Mouse (Mus musculus) myocyte (in vitro differentiated cells): ENCODE data around the gene 1700013G24Rik.

Experiments used
- CEBPB ChIP-seq: IDR thresholded peaks from 2 replicates; pipeline ENCODE4 v1.6.1; 2011; ENCODE audit warnings: mild to moderate bottlenecking, moderate library complexity; ENCODE audit not compliant: poor library complexity, insufficient read depth, severe bottlenecking
- E2F4 ChIP-seq: IDR thresholded peaks from one replicate; pipeline ENCODE4 v1.6.1; 2011; ENCODE audit warnings: mild to moderate bottlenecking, control low read depth, moderate library complexity; ENCODE audit not compliant: insufficient read depth
- MAX ChIP-seq: IDR thresholded peaks from one replicate; pipeline ENCODE4 v1.6.1; 2011; ENCODE audit warnings: low read depth, mild to moderate bottlenecking, control low read depth
- MYOD1 ChIP-seq, 3 experiments: IDR thresholded peaks; one replicate each; pipeline ENCODE4 v1.6.1; 2011; ENCODE audit warnings: control low read depth in 2 of 3, low read depth in 2 of 3, mild to moderate bottlenecking in 2 of 3, moderate library complexity in 1 of 3; ENCODE audit not compliant: insufficient read length in 2 of 3, control insufficient read depth in 1 of 3
- MYOG ChIP-seq, 3 experiments: IDR thresholded peaks; one replicate each; pipeline ENCODE4 v1.6.1; 2011; ENCODE audit warnings: control low read depth in 2 of 3, low read depth in 2 of 3, mild to moderate bottlenecking in 2 of 3; ENCODE audit not compliant: insufficient read length in 2 of 3, control insufficient read depth in 1 of 3, insufficient read depth in 1 of 3
- POLR2A ChIP-seq: IDR thresholded peaks from one replicate; pipeline ENCODE4 v1.6.1; 2011; ENCODE audit warnings: low read depth, mild to moderate bottlenecking, control low read depth, moderate library complexity; ENCODE audit not compliant: insufficient read length
- POLR2AphosphoS2 ChIP-seq: IDR thresholded peaks from one replicate; pipeline ENCODE4 v1.6.1; 2011; ENCODE audit warnings: low read depth, control low read depth; ENCODE audit not compliant: insufficient read length
- SRF ChIP-seq: IDR thresholded peaks from one replicate; pipeline ENCODE4 v1.6.1; 2011; ENCODE audit warnings: low read depth; ENCODE audit not compliant: control insufficient read depth, insufficient read length
- TCF12 ChIP-seq: IDR thresholded peaks from one replicate; pipeline ENCODE4 v1.6.1; 2011; ENCODE audit warnings: mild to moderate bottlenecking, control low read depth; ENCODE audit not compliant: poor library complexity, insufficient read depth, severe bottlenecking
- TCF3 ChIP-seq: IDR thresholded peaks from one replicate; pipeline ENCODE4 v1.6.1; 2011; ENCODE audit warnings: low read depth, control low read depth; ENCODE audit not compliant: insufficient read length
- USF1 ChIP-seq: IDR thresholded peaks from one replicate; pipeline ENCODE4 v1.6.1; 2011; ENCODE audit warnings: low read depth, mild to moderate bottlenecking, control low read depth, moderate library complexity

DNA sequence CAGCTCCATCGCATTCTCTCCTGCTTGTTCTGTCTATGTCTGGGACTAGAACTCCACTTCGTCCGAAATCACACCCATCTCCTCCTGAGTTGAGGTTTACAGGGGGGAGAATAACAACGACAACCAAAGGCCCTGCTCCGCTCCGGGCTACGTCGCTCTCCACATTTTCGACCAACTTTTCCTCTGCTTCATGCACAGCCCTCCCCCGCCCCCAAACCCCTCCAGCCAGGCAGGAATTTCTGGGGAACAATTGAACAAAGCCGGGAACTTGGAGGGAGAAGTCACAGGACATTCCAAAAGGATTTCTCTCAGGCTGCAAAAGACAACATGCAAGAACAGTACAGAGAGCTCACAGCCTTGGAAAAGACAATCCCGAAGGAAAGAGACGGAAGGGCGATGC, 7.6 kb downstream of the 1700013G24Rik start:
- TF ChIP-seq POLR2A (no peak), MYOD1 (IDR thresholded peaks at IDR 0.05; ENCODE audit: control insufficient read depth in 1 of 3, insufficient read length in 2 of 3, low read depth in 2 of 3) (no peak), TCF3 (no peak), E2F4 (no peak), CEBPB (no peak), MAX (no peak), USF1 (no peak), POLR2AphosphoS2 (no peak), SRF (no peak), MYOG (IDR thresholded peaks at IDR 0.05; ENCODE audit: control insufficient read depth in 1 of 3, insufficient read depth in 1 of 3, insufficient read length in 2 of 3, low read depth in 2 of 3) (no peak), TCF12 (no peak)
